Mouse (Mus musculus): ENCODE data around the gene Dnah5. TPM values are rescaled to one million over a fixed set of nuclear protein-coding genes. Genes with fewer than 3 reads are reported as not detected.

The Dnah5 gene
- total RNA-seq (2015; ENCODE audit: low replicate concordance) (not detected in 2 replicates), total RNA-seq (2017; ENCODE audit: low replicate concordance) (not detected in 2 replicates)

- ATAC-seq (replicated peaks; ENCODE audit: low FRiP score, poor library complexity, severe bottlenecking) = no peak
Observed at GRCm38 (mm10) chr15:28203111-28204075, at the start of gene Dnah5. Dnah5 (plus strand) TSS chr15:28203752.

DNA sequence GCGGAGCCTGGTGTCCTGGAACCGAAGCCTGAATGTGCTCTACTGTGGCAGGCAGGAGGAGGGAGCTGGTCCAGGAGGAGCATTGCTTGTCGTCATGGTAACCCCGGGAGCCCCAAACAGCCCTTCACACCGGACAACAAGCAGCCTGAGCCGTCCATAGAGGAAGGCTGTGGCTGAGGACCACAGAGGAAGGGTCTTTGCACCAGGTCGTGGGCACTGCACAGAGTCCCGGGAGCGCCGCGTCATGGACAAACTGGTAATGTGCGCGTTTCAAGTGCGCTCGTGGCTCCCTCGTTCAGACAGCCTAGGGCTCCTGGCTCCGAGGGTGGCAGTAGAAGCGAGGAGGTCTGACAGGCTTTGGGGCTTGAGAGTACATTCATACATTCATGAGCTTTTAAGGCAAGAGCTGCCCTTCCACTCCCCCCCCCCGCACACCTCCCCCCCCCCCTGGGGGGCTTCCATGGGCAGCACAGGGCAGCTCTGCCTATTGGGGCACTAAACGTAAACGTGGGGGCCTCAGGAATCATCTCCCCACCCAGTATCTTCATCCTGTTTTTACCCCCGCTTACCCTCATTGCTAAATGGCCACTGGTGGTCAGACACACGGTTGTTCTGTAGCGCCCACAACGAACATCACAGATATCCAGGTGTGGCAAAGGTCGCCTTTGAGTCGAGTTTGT lies 48.6 kb upstream of the Dnah5 start:
- no peak for ATAC-seq (replicated peaks; ENCODE audit: low FRiP score, poor library complexity, severe bottlenecking)

- no peak for ATAC-seq (replicated peaks; ENCODE audit: low FRiP score, poor library complexity, severe bottlenecking)
Observed at GRCm38 (mm10) chr15:28158771-28159489, 44.6 kb upstream of the Dnah5 start.

DNA sequence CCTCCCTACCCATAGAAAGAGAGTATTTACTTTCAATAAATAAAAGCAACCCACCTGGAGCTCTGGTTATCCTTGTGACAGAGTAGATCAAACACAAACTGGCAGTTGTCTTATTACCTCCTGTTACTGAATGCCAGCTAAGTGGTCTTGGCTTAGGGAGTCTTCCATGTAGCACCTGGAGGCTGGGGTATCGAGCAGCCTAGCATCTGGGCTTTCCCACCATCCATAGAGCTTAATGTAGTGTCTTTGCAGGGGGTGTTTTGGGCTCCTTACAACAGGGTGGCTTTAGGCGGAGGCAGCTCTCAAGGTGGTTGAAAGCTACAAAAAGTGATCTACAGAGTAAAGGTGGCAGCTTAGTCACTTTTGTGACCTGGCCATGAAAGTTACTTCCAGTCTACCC lies 41.3 kb upstream of the Dnah5 start:
- ATAC-seq (replicated peaks; ENCODE audit: low FRiP score, poor library complexity, severe bottlenecking) = no peak

DNA sequence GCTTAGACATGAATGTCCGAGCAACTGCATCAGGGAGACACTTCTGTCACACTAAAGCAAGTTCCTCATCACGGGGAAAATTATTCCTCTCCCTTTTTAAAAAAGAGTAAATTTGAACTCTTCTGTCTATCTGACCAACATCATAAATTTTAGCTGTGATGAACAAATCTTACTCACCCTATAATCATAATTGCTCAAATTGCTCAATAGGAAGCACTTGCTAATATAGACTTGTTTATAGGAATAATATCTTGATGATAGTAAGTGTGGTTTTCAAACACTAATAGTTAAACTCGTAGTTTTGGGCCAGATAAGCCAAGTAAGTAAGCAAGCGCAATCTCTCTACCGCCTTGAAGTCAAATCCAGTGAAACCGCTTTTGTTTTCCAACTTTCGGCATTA lies 38.3 kb upstream of the Dnah5 start:
- ATAC-seq (replicated peaks; ENCODE audit: low FRiP score, poor library complexity, severe bottlenecking) = no peak

DNA sequence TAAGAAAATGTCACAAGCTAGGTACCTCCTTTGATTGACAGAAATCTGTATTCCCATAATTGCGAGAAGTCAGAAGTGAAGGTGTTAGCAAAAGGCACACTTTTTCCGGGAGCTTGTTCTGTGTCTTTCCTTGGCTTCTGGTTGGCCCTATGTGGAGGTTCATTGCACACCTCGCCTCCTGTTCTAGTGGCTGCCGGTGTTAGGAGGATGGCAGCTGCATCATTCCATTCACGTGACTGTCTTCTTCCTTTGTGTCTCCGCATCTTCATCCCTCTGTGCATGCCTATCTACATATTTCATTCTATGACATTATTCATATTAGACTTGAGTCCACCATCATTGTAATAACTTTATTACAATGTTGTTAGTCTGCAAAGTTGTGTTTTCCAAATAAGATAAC lies 37.5 kb upstream of the Dnah5 start:
- no peak for ATAC-seq (replicated peaks; ENCODE audit: low FRiP score, poor library complexity, severe bottlenecking)

DNA sequence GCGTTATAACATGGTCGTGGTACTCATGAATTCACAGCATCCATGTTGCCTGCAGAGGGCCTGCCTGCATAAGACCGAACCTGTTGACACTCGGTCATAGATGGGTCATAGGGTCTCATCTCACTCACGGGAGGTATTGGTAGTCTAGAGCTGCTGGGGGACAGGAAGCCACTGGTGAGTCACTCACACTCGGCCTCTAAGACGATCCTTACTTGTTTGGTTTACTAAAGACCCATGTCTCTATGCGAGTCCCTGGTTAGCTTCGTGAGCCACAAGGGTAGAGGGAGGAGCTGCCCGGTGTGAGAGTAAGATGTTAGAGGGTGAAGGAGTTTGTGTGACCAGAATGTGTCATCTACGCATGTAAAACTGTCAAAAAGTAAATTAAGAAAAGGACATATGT lies 24.6 kb upstream of the Dnah5 start:
- ATAC-seq (replicated peaks; ENCODE audit: low FRiP score, poor library complexity, severe bottlenecking) = no peak

GRCm38 (mm10) chr15:28179556-28179955 lies 24.0 kb upstream of the Dnah5 start:
- ATAC-seq (replicated peaks; ENCODE audit: low FRiP score, poor library complexity, severe bottlenecking) = no peak

GRCm38 (mm10) chr15:28181862-28182261 lies 21.7 kb upstream of the Dnah5 start:
- ATAC-seq (replicated peaks; ENCODE audit: low FRiP score, poor library complexity, severe bottlenecking) = no peak

DNA sequence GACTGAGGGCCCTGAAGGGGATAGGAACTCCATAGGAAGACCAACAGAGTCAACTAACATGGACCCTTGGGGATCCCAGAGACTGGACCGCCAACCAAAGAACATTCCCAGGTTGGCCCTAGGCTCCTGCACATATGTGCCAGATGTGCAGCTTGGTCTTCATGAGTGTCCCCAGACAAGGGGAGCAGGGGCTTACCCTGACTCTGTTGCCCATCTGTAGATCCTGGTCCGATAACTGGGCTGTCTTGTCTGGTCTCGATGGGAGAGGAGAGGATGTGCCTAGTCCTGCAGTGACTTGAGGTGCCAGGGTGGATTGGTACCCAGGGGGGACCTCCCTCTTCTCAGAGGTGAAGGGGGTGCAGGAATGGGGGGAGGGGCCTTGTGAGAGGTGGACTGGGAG lies 21.0 kb upstream of the Dnah5 start:
- no peak for ATAC-seq (replicated peaks; ENCODE audit: low FRiP score, poor library complexity, severe bottlenecking)

- no peak for ATAC-seq (replicated peaks; ENCODE audit: low FRiP score, poor library complexity, severe bottlenecking)
Observed at GRCm38 (mm10) chr15:28187472-28188360, 15.8 kb upstream of the Dnah5 start.

DNA sequence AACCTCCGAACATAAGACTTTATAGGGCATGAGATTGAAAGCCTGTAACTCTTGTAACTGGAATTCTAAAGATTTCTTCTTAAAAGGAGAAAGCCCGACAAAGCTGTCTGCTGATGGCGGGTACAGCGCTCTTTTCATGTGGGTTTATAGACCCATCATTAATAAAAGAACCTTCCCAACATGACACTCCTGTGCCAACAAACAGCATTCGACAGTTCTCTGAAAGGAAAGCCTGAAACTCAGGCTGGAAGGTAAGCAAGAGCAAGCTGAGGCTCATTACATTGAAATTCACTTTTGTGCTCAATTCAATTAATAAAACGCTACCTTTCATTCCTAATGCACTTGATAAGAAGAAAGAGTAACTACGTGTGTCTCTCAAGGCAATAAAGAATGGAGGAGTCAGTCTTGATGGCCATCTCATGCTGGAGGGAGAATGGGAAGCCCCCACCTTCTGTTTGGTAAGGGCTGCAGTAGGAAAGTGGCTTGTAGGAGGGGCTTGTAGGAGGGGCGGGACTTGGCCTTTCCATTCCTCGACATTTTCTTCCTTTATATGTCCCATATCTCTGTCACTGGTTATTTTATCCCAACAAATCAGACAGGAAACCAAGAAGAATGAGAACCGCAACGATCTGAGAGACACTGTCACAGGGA lies 15.1 kb upstream of the Dnah5 start:
- no peak for ATAC-seq (replicated peaks; ENCODE audit: low FRiP score, poor library complexity, severe bottlenecking)

DNA sequence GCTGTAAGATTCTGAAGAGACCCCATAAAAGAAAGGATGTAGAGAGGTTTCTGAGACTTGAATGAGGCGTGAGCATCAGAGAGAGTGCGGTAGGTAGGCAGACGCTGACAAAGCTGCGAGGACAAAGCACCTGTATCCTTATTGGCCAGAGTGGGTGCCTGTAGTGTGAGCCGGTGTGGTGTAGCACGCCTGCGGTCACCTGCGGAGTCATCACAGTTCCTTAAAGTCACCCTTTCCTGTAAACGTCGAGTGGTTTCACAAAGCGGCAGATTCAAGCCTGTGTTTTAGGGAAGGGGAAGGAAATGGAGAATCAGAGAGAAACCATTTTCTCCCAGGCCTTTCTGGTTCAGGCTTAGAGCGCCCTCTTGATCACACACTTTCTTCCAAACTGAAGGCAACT lies 13.9 kb upstream of the Dnah5 start:
- no peak for ATAC-seq (replicated peaks; ENCODE audit: low FRiP score, poor library complexity, severe bottlenecking)

- no peak for ATAC-seq (replicated peaks; ENCODE audit: low FRiP score, poor library complexity, severe bottlenecking)
Observed at GRCm38 (mm10) chr15:28198609-28199008, 4.9 kb upstream of the Dnah5 start.

DNA sequence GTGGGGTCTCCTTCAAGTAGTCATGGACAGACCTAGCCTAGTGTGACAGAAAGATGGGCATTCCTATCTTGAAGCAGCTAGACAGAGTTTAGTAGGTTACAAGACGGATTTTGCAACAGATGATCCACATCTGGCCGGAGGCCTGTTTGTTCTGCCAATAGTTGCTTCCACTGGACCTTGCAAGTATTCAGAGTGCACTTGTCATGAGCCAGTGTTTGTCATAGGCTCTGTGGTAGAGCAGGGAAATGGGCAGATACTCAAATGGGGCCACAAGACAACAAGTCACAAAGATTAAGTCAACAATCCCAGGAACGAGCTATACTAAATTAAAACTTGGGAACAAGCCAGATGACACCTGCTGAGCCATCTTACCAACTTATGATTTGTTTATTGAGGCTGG lies 1.1 kb downstream of the Dnah5 start:
- ATAC-seq (replicated peaks; ENCODE audit: low FRiP score, poor library complexity, severe bottlenecking) = no peak

DNA sequence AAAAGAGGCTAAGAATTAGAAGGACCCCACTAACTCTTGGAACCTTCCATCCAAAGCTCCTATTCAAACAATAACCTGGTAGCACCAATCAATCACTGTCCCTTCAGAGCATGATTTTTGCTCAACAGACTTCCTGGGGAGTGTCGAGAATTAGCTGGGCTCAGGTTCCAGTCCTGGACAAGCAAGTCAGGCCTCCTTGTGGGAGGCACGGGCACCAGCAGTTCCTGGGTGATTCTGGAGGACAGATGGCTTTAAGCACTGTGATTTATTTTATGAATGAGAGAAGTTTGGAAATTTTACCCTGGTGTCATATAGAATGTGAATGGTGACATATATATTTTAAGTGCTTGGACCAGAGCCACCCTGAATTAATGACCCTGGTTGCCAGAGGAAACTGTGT lies 4.0 kb downstream of the Dnah5 start:
- no peak for ATAC-seq (replicated peaks; ENCODE audit: low FRiP score, poor library complexity, severe bottlenecking)

GRCm38 (mm10) chr15:28213057-28213456 lies 9.5 kb downstream of the Dnah5 start:
- no peak for ATAC-seq (replicated peaks; ENCODE audit: low FRiP score, poor library complexity, severe bottlenecking)

- no peak for ATAC-seq (replicated peaks; ENCODE audit: low FRiP score, poor library complexity, severe bottlenecking)
Observed at GRCm38 (mm10) chr15:28216358-28216757, 12.8 kb downstream of the Dnah5 start.

- no peak for ATAC-seq (replicated peaks; ENCODE audit: low FRiP score, poor library complexity, severe bottlenecking)
Observed at GRCm38 (mm10) chr15:28227316-28227715, 23.8 kb downstream of the Dnah5 start.

All from erythroblast, adult 5-6 weeks (primary cell).